Mouse (Mus musculus) heart, embryonic 12.5 days (tissue): ENCODE measurements at regions not wholly inside any gene's neighbourhood (a gene's known extent, or its start where the extent isn't known, plus 50 kb on each side); places are given as distances from the start of the nearest gene placed in this dataset.

Experiments used
- ATAC-seq: fragments of 200-750 bp; cut with Nextera tagmentation; 2 replicates; pipeline ENCODE4 v1.8.0; 2017; ENCODE audit warnings: moderate TSS enrichment, moderate library complexity; ENCODE audit not compliant: insufficient number of reproducible peaks, low FRiP score
- H3K27ac ChIP-seq: fragments of 300-500 bp; sonication (generic); 2 replicates; pipeline ENCODE4 v1.5.1; 2016; ENCODE audit warnings: mild to moderate bottlenecking, moderate library complexity; ENCODE audit not compliant: poor library complexity, severe bottlenecking
- H3K27me3 ChIP-seq: fragments of 300-500 bp; sonication (generic); replicated peaks from 2 replicates; pipeline ENCODE4 v1.6.1; 2016; ENCODE audit warnings: mild to moderate bottlenecking, moderate library complexity
- H3K36me3 ChIP-seq: fragments of 300-500 bp; sonication (generic); 2 replicates; pipeline ENCODE4 v1.6.1; 2016; ENCODE audit warnings: mild to moderate bottlenecking, moderate library complexity
- H3K4me1 ChIP-seq: fragments of 300-500 bp; sonication (generic); replicated peaks from 2 replicates; pipeline ENCODE4 v1.6.1; 2016; ENCODE audit warnings: mild to moderate bottlenecking
- H3K4me2 ChIP-seq: fragments of 300-500 bp; sonication (generic); 2 replicates; pipeline ENCODE4 v1.6.1; 2016; ENCODE audit warnings: mild to moderate bottlenecking, moderate library complexity
- H3K4me3 ChIP-seq: fragments of 300-500 bp; sonication (generic); 2 replicates; pipeline ENCODE4 v1.5.1; 2016; ENCODE audit warnings: mild to moderate bottlenecking
- H3K9ac ChIP-seq: fragments of 300-500 bp; sonication (generic); 2 replicates; pipeline ENCODE4 v1.6.1; 2016; ENCODE audit warnings: mild to moderate bottlenecking, moderate library complexity
- H3K9me3 ChIP-seq: fragments of 300-500 bp; sonication (generic); replicated peaks from 2 replicates; pipeline ENCODE4 v1.6.1; 2016; ENCODE audit warnings: mild to moderate bottlenecking, moderate library complexity
- WGBS: fragments of 180-500 bp; shearing (Covaris S2); methylation state at CpG from one replicate; pipeline ENCODE4 v1.1.7; 2016; 5-methylcytosine and 5-hydroxymethylcytosine counted together

GRCm38 (mm10) chr16:5374818-5375605 lies 119.2 kb upstream of the Eef2kmt start:
- H3K9ac ChIP-seq, result no peak overlapping the region
- H3K27ac ChIP-seq, result no peak overlapping the region
- no peak overlapping the region for H3K4me2 ChIP-seq
- H3K4me1 ChIP-seq, result no peaks in the 10 kb centered on the region
- H3K4me3 ChIP-seq, result no peak overlapping the region
- H3K9me3 ChIP-seq, result no peaks in the 10 kb centered on the region
- ATAC-seq, result no peak
- WGBS, result 31% methylated on average over 6 of the region's 6 CpGs
- H3K27me3 ChIP-seq, result no peaks in the 10 kb centered on the region
- no peaks in the 10 kb centered on the region for H3K36me3 ChIP-seq

- Histone ChIP-seq H3K9ac (no peak overlapping the region), H3K4me3 (no peak overlapping the region), H3K27ac (no peak overlapping the region), H3K27me3 (no peaks in the 10 kb centered on the region), H3K9me3 (no peaks in the 10 kb centered on the region), H3K4me2 (no peak overlapping the region), H3K4me1 (0 out of 2 replicates have a peak, but pooled peaks cover 7% of the 10 kb centered on the region), H3K36me3 (no peaks in the 10 kb centered on the region)
- 83% methylated on average over 4 of the region's 4 CpGs for WGBS
- no peak for ATAC-seq
Measured at GRCm38 (mm10) chr16:5371175-5371893, 115.6 kb upstream of the Eef2kmt start.

- H3K4me1 ChIP-seq, result 0 out of 2 replicates have a peak, but pooled peaks cover 7% of the 10 kb centered on the region
- H3K36me3 ChIP-seq, result no peaks in the 10 kb centered on the region
- H3K9me3 ChIP-seq, result no peaks in the 10 kb centered on the region
- H3K27me3 ChIP-seq, result no peaks in the 10 kb centered on the region
- no peak overlapping the region for H3K4me3 ChIP-seq
- ATAC-seq, result no peak
- H3K9ac ChIP-seq, result no peak overlapping the region
- H3K27ac ChIP-seq, result no peak overlapping the region
- no peak overlapping the region for H3K4me2 ChIP-seq
Measured at GRCm38 (mm10) chr16:5370496-5370895, 114.7 kb upstream of the Eef2kmt start.

GRCm38 (mm10) chr16:5368897-5369558 lies 113.2 kb upstream of the Eef2kmt start:
- Histone ChIP-seq H3K4me1 (0 out of 2 replicates have a peak, but pooled peaks cover 7% of the 10 kb centered on the region), H3K27ac (no peak overlapping the region), H3K9me3 (no peaks in the 10 kb centered on the region), H3K4me3 (no peak overlapping the region), H3K9ac (no peak overlapping the region), H3K27me3 (no peaks in the 10 kb centered on the region), H3K36me3 (no peaks in the 10 kb centered on the region), H3K4me2 (no peak overlapping the region)
- WGBS, result 38% methylated on average over 7 of the region's 7 CpGs
- no peak for ATAC-seq

GRCm38 (mm10) chr16:5368357-5368756 lies 112.6 kb upstream of the Eef2kmt start:
- Histone ChIP-seq H3K27ac (no peak overlapping the region), H3K9ac (no peak overlapping the region), H3K27me3 (no peaks in the 10 kb centered on the region), H3K4me3 (no peak overlapping the region), H3K9me3 (no peaks in the 10 kb centered on the region), H3K4me1 (0 out of 2 replicates have a peak, but pooled peaks cover 7% of the 10 kb centered on the region), H3K4me2 (no peak overlapping the region), H3K36me3 (no peaks in the 10 kb centered on the region)
- ATAC-seq, result no peak
- WGBS, result 75% methylated on average over 8 of the region's 8 CpGs

- WGBS, result 70% methylated on average over 10 of the region's 10 CpGs
- Histone ChIP-seq H3K27ac (no peak overlapping the region), H3K27me3 (no peaks in the 10 kb centered on the region), H3K4me1 (0 out of 2 replicates have a peak, but pooled peaks cover 7% of the 10 kb centered on the region), H3K36me3 (no peaks in the 10 kb centered on the region), H3K9me3 (no peaks in the 10 kb centered on the region), H3K4me3 (no peak overlapping the region), H3K4me2 (no peak overlapping the region), H3K9ac (no peak overlapping the region)
- ATAC-seq, result no peak
Measured at GRCm38 (mm10) chr16:5367581-5368119, 111.9 kb upstream of the Eef2kmt start.

GRCm38 (mm10) chr16:5366021-5366420 lies 110.2 kb upstream of the Eef2kmt start:
- Histone ChIP-seq H3K9me3 (no peaks in the 10 kb centered on the region), H3K4me3 (no peak overlapping the region), H3K36me3 (no peaks in the 10 kb centered on the region), H3K4me1 (0 out of 2 replicates have a peak, but pooled peaks cover 7% of the 10 kb centered on the region), H3K27me3 (no peaks in the 10 kb centered on the region), H3K9ac (no peak overlapping the region), H3K27ac (no peak overlapping the region), H3K4me2 (no peak overlapping the region)
- WGBS, result 74% methylated on average over 3 of the region's 3 CpGs
- ATAC-seq, result no peak

- Histone ChIP-seq H3K36me3 (no peaks in the 10 kb centered on the region), H3K27ac (no peak overlapping the region), H3K4me3 (no peak overlapping the region), H3K9me3 (0 out of 2 replicates have a peak, but pooled peaks cover 2% of the 10 kb centered on the region), H3K4me1 (no peaks in the 10 kb centered on the region), H3K9ac (no peak overlapping the region), H3K4me2 (no peak overlapping the region), H3K27me3 (no peaks in the 10 kb centered on the region)
- WGBS, result 73% methylated on average over 10 of the region's 10 CpGs
- no peak for ATAC-seq
Measured at GRCm38 (mm10) chr16:5363007-5363570, 107.3 kb upstream of the Eef2kmt start.

- 65% methylated on average over 4 of the region's 4 CpGs for WGBS
- no peak for ATAC-seq
- H3K27me3 ChIP-seq, result no peaks in the 10 kb centered on the region
- peaks cover 16% of the 10 kb centered on the region for H3K9me3 ChIP-seq
- H3K4me3 ChIP-seq, result no peak overlapping the region
- H3K27ac ChIP-seq, result no peak overlapping the region
- no peak overlapping the region for H3K4me2 ChIP-seq
- no peaks in the 10 kb centered on the region for H3K4me1 ChIP-seq
- H3K36me3 ChIP-seq, result no peaks in the 10 kb centered on the region
- no peak overlapping the region for H3K9ac ChIP-seq
Measured at GRCm38 (mm10) chr16:5359193-5359592, 103.4 kb upstream of the Eef2kmt start.

GRCm38 (mm10) chr16:5353881-5354280 lies 98.1 kb upstream of the Eef2kmt start:
- Histone ChIP-seq H3K4me2 (no peak overlapping the region), H3K27me3 (0 out of 2 replicates have a peak, but pooled peaks cover 4% of the 10 kb centered on the region), H3K9me3 (peaks cover 16% of the 10 kb centered on the region), H3K4me1 (0 out of 2 replicates have a peak, but pooled peaks cover 5% of the 10 kb centered on the region), H3K9ac (no peak overlapping the region), H3K4me3 (no peak overlapping the region), H3K36me3 (no peaks in the 10 kb centered on the region), H3K27ac (no peak overlapping the region)
- ATAC-seq, result no peak
- WGBS, result 65% methylated on average over 2 of the region's 2 CpGs
